Mouse (Mus musculus) testis, adult 2 months (tissue): ENCODE results near the gene Xbp1.
"Not testable (repeated sequence)": the region's sequence is repeated elsewhere in the genome, so short reads cannot be mapped to it uniquely, and the experiment has no call there.

Source experiments
- CTCF ChIP-seq: fragments of 200-500 bp; IDR thresholded peaks from 2 replicates; pipeline ENCODE4 v1.5.1; 2012; ENCODE audit warnings: low read depth, mild to moderate bottlenecking, inconsistent platforms, low read length, moderate library complexity; ENCODE audit not compliant: control insufficient read depth, insufficient read depth, insufficient replicate concordance
- POLR2A ChIP-seq: fragments of 200-500 bp; IDR thresholded peaks from 2 replicates; pipeline ENCODE4 v1.6.1; 2012; ENCODE audit warnings: low read depth, mild to moderate bottlenecking, inconsistent platforms, low read length, moderate library complexity; ENCODE audit not compliant: control insufficient read depth

DNA sequence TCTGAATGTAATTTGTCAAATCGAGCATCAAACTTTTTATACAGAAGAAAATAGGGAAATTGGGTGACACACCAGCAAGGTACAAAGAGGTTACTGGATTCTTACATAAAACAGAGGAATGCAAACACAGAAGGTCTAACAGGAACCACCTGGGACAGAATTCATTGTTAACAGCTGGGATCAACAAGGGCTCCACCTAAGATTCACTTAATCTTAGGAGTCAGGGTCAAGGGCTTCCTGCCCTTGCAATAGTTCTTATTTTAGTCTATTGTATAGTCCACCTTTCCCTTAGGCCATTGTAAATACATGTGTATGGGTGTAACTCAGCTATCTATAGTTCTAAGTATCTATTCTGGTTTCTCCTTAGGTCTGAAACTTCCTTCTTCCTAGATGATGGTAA is 24.2 kb downstream of the Xbp1 start:
- not testable (repeated sequence) for TF ChIP-seq CTCF, POLR2A
